In the genomic region with DNA sequence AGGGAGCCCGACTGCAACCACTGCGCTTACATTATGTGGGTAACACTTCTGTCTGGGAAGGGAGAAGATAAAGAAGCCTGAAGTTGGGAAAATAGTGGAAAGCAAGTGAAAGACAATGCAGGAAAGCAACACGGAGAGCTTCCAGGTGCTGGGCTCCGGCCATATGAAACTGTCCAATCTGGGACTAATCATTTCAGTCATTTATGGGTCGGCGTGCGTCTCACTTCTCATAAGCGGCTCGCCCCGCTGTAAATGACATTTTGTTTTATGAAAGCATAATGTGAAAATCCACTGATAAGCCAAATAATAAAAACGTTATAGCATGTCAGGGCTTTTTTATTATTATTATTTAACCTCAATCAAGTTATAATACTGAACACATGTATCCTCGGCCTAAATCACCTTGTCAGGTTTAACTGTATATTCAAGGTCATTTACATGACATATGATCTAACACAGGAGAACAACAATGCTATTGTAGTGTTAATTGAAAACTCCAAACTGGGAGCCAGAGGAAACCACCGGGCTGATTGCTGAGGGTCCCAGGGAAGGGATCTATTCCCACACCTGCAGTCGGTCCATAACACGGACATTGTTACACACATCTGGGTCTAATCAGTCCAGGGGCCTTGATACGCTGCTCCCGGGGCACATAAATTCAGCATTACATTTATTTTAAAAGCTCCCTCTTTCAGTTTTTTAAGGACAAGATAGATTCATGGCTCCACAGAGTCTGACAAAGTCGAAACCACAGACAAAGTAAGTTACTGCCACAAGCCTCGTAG, we compare ENCODE assay signal across 17 mouse cellular contexts.
DNase-seq lines count a peak whose midpoint lies in the region; ATAC-seq and TF ChIP-seq lines count a peak whose summit lies in the region.
"Had no signal": no experiment of that assay in that cellular context is flagged by ENCODE, and none has a peak within 500 bp of the region (broad histone marks: within the 10 kb centered on the region; RNA-seq: fewer than 3 reads in every experiment).

No protein-coding gene starts in this region.

- H3K27me3 ChIP-seq in kidney, postnatal 0 days (ENCODE audit: insufficient read depth, low read length) = no peaks in the 10 kb centered on the region
- no peaks in the 10 kb centered on the region for H3K27me3 ChIP-seq in kidney, adult 2 months (replicated peaks; ENCODE audit: control insufficient read depth, insufficient read depth, low read length)
- H3K27me3 ChIP-seq in embryonic facial prominence, embryonic 14.5 days (replicated peaks; ENCODE audit: control insufficient read depth, insufficient read depth, low read length) = peaks cover 17% of the 10 kb centered on the region
- H3K27me3 ChIP-seq in limb, embryonic 14.5 days (ENCODE audit: control insufficient read depth, insufficient read depth, low read length) = peaks cover 21% of the 10 kb centered on the region; the same call in 1 of the 2 replicates
- no peaks in the 10 kb centered on the region for H3K27me3 ChIP-seq in midbrain, embryonic 11.5 days (ENCODE audit: control insufficient read depth, insufficient read depth, low read length)
- H3K27me3 ChIP-seq: forebrain, embryonic 12.5 days; kidney, embryonic 15.5 days had no signal

- 67% methylated on average over 19 of the region's 19 CpGs for WGBS in kidney, postnatal 0 days
- WGBS in kidney, adult 2 months = 76% methylated on average over 19 of the region's 19 CpGs
- 36% methylated on average over 19 of the region's 19 CpGs for WGBS in embryonic facial prominence, embryonic 14.5 days
- 22% methylated on average over 19 of the region's 19 CpGs for WGBS in limb, embryonic 14.5 days
- WGBS in midbrain, embryonic 11.5 days = 87% methylated on average over 19 of the region's 19 CpGs

- no peaks in the 10 kb centered on the region for H3K4me1 ChIP-seq in kidney, postnatal 0 days (replicated peaks; ENCODE audit: insufficient read depth, low read length)
- H3K4me1 ChIP-seq in kidney, adult 2 months (ENCODE audit: control insufficient read depth, insufficient read depth, low read length) = no peaks in the 10 kb centered on the region
- peaks cover 8% of the 10 kb centered on the region; the same call in 1 of the 2 replicates for H3K4me1 ChIP-seq in embryonic facial prominence, embryonic 14.5 days (ENCODE audit: control insufficient read depth, insufficient read depth, low read length)
- H3K4me1 ChIP-seq in limb, embryonic 14.5 days (ENCODE audit: control insufficient read depth, insufficient read depth, low read length) = peaks cover 12% of the 10 kb centered on the region
- no peaks in the 10 kb centered on the region for H3K4me1 ChIP-seq in midbrain, embryonic 11.5 days (ENCODE audit: control insufficient read depth, insufficient read depth, low read length)
- H3K4me1 ChIP-seq: forebrain, embryonic 12.5 days; midbrain, embryonic 10.5 days had no signal

- TF ChIP-seq POLR2A in kidney, adult 2 months (IDR thresholded peaks at IDR 0.05; ENCODE audit: low read depth, low read length) = no peak
- no peak for TF ChIP-seq POLR2A in limb, embryonic 14.5 days (IDR thresholded peaks at IDR 0.05; ENCODE audit: borderline replicate concordance, extremely low read depth, insufficient read depth, insufficient read length)

- DNase-seq in kidney, postnatal 0 days (ENCODE audit: low spot score) = no peak
- no peak for DNase-seq in kidney, adult 2 months
- DNase-seq in embryonic facial prominence, embryonic 14.5 days (ENCODE audit: low spot score) = peak; percentile 58
- peak; percentile 66 for DNase-seq in limb, embryonic 14.5 days (ENCODE audit: low spot score)
- no peak for DNase-seq in layer of hippocampus, adult 11-12 months (ENCODE audit: low spot score)
- DNase-seq in midbrain, embryonic 11.5 days (ENCODE audit: low spot score, missing footprints) = no peak
- DNase-seq in thymus, adult 18-20 months = no peak
- DNase-seq: cerebellum, adult 9-10 months; gastrocnemius, postnatal 25 days; heart, postnatal 4 days; lung, adult 18-20 months; lung, postnatal 36 days; thymus, postnatal 36 days had no signal

- no peak overlapping the region for H3K9ac ChIP-seq in kidney, postnatal 0 days (ENCODE audit: low read depth, low read length)
- no peak overlapping the region for H3K9ac ChIP-seq in embryonic facial prominence, embryonic 14.5 days (ENCODE audit: low read depth, low read length)
- H3K9ac ChIP-seq in limb, embryonic 14.5 days (ENCODE audit: low read depth, low read length, severe bottlenecking) = no peak overlapping the region
- no peak overlapping the region for H3K9ac ChIP-seq in midbrain, embryonic 11.5 days (ENCODE audit: low read length)
- H3K9ac ChIP-seq: forebrain, embryonic 12.5 days; kidney, embryonic 15.5 days had no signal

- 0 out of 2 replicates have a peak overlapping the region, but pooled peaks have one; percentile 4 for H3K4me2 ChIP-seq in kidney, postnatal 0 days (ENCODE audit: low read length)
- H3K4me2 ChIP-seq in embryonic facial prominence, embryonic 14.5 days (ENCODE audit: low read depth, low read length) = peak overlapping the region; percentile 41
- peak overlapping the region; percentile 36 for H3K4me2 ChIP-seq in limb, embryonic 14.5 days (replicated peaks; ENCODE audit: low read depth, low read length, severe bottlenecking)
- no peak overlapping the region for H3K4me2 ChIP-seq in midbrain, embryonic 11.5 days
- H3K4me2 ChIP-seq: forebrain, embryonic 12.5 days; kidney, embryonic 15.5 days had no signal

- H3K9me3 ChIP-seq in kidney, postnatal 0 days (replicated peaks; ENCODE audit: low read length) = no peaks in the 10 kb centered on the region
- peaks cover 4% of the 10 kb centered on the region; the same call in 1 of the 2 replicates for H3K9me3 ChIP-seq in embryonic facial prominence, embryonic 14.5 days (ENCODE audit: control insufficient read depth, low read length)
- no peaks in the 10 kb centered on the region for H3K9me3 ChIP-seq in limb, embryonic 14.5 days (ENCODE audit: control insufficient read depth, low read length)
- no peaks in the 10 kb centered on the region for H3K9me3 ChIP-seq in midbrain, embryonic 11.5 days (ENCODE audit: control insufficient read depth, low read length)
- H3K9me3 ChIP-seq: forebrain, embryonic 12.5 days; heart, embryonic 10.5 days; kidney, embryonic 15.5 days; midbrain, embryonic 10.5 days had no signal

- no peak overlapping the region for H3K27ac ChIP-seq in kidney, postnatal 0 days
- H3K27ac ChIP-seq in kidney, adult 2 months (ENCODE audit: insufficient read depth, low read depth, low read length) = no peak overlapping the region
- H3K27ac ChIP-seq in embryonic facial prominence, embryonic 14.5 days (replicated peaks; ENCODE audit: low read depth, low read length) = no peak overlapping the region
- peak overlapping the region; percentile 41 for H3K27ac ChIP-seq in limb, embryonic 14.5 days (replicated peaks; ENCODE audit: low read depth, low read length)
- H3K27ac ChIP-seq in midbrain, embryonic 11.5 days (ENCODE audit: low read depth, low read length) = no peak overlapping the region
- H3K27ac ChIP-seq: forebrain, embryonic 12.5 days; heart, embryonic 10.5 days; kidney, embryonic 15.5 days; midbrain, embryonic 10.5 days had no signal

- no peak for TF ChIP-seq CTCF in kidney, postnatal 0 days (IDR thresholded peaks at IDR 0.05; ENCODE audit: low read depth)
- no peak for TF ChIP-seq CTCF in kidney, adult 2 months (conservative IDR thresholded peaks at IDR 0.05; ENCODE audit: insufficient read depth, insufficient read length, low read depth, low read length)

- H3K36me3 ChIP-seq in kidney, postnatal 0 days (ENCODE audit: insufficient read depth, low read length) = no peaks in the 10 kb centered on the region
- H3K36me3 ChIP-seq in kidney, adult 2 months (ENCODE audit: control insufficient read depth, insufficient read depth, low read length) = no peaks in the 10 kb centered on the region
- no peaks in the 10 kb centered on the region for H3K36me3 ChIP-seq in embryonic facial prominence, embryonic 14.5 days (ENCODE audit: control insufficient read depth, insufficient read depth, low read length)
- H3K36me3 ChIP-seq in limb, embryonic 14.5 days (ENCODE audit: control insufficient read depth, insufficient read depth, low read length) = no peaks in the 10 kb centered on the region
- H3K36me3 ChIP-seq in midbrain, embryonic 11.5 days (ENCODE audit: control insufficient read depth, insufficient read depth, low read length) = no peaks in the 10 kb centered on the region
- H3K36me3 ChIP-seq: forebrain, embryonic 12.5 days; heart, embryonic 10.5 days; kidney, embryonic 15.5 days; midbrain, embryonic 10.5 days had no signal

- H3K4me3 ChIP-seq in kidney, postnatal 0 days (replicated peaks; ENCODE audit: low read depth, low read length) = no peak overlapping the region
- H3K4me3 ChIP-seq in kidney, adult 2 months (ENCODE audit: insufficient read depth, low read depth, low read length) = no peak overlapping the region
- no peak overlapping the region for H3K4me3 ChIP-seq in embryonic facial prominence, embryonic 14.5 days (ENCODE audit: low read depth, low read length)
- no peak overlapping the region for H3K4me3 ChIP-seq in limb, embryonic 14.5 days (replicated peaks; ENCODE audit: low read length)
- no peak overlapping the region for H3K4me3 ChIP-seq in midbrain, embryonic 11.5 days (ENCODE audit: low read depth, low read length)
- H3K4me3 ChIP-seq: forebrain, embryonic 12.5 days; heart, embryonic 10.5 days; kidney, embryonic 15.5 days; midbrain, embryonic 10.5 days had no signal

- ATAC-seq in kidney, postnatal 0 days (replicated peaks; ENCODE audit: low FRiP score, low read depth) = no peak
- 0 out of 2 replicates have a peak, but pooled peaks have one; percentile 70 for ATAC-seq in embryonic facial prominence, embryonic 14.5 days (ENCODE audit: low read depth)
- peak; percentile 78 for ATAC-seq in limb, embryonic 14.5 days (ENCODE audit: low FRiP score, low read depth)
- no peak for ATAC-seq in midbrain, embryonic 11.5 days (ENCODE audit: low FRiP score)

Comparison
In these comparisons a context has a peak if more than half of its experiments do, and no peak if none do; other contexts are left out.
1. ATAC-seq: peak in embryonic facial prominence, embryonic 14.5 days (single experiment) and limb, embryonic 14.5 days (single experiment); none in kidney, postnatal 0 days (single experiment) and midbrain, embryonic 11.5 days (single experiment).
2. DNase-seq: peak in embryonic facial prominence, embryonic 14.5 days (single experiment) and limb, embryonic 14.5 days (single experiment); none in kidney, postnatal 0 days (single experiment), kidney, adult 2 months (single experiment), layer of hippocampus, adult 11-12 months (single experiment), midbrain, embryonic 11.5 days (single experiment) and thymus, adult 18-20 months (0 of 2).